Mouse (Mus musculus) embryonic facial prominence, embryonic 10.5 days (tissue): ENCODE results near the gene Tmem110. TPM values are rescaled to one million over a fixed set of nuclear protein-coding genes. Genes with fewer than 3 reads are reported as not detected.

ENCODE experiments used
- DNase-seq: peaks from one replicate; pipeline ENCODE4 v3.0.0-alpha.2; 2017; ENCODE audit warnings: low spot score
- H3K27ac ChIP-seq: fragments of 300-500 bp; sonication (generic); replicated peaks from 2 replicates; pipeline ENCODE4 v1.5.1; 2016; ENCODE audit warnings: mild to moderate bottlenecking
- H3K27me3 ChIP-seq: fragments of 300-500 bp; sonication (generic); replicated peaks from 2 replicates; pipeline ENCODE4 v1.6.1; 2016; ENCODE audit warnings: low read depth, mild to moderate bottlenecking; ENCODE audit not compliant: poor library complexity, severe bottlenecking
- H3K36me3 ChIP-seq: fragments of 300-500 bp; sonication (generic); replicated peaks from 2 replicates; pipeline ENCODE4 v1.6.1; 2016; ENCODE audit warnings: mild to moderate bottlenecking, moderate library complexity
- H3K4me1 ChIP-seq: fragments of 300-500 bp; sonication (generic); 2 replicates; pipeline ENCODE4 v1.6.1; 2016
- H3K4me3 ChIP-seq: fragments of 300-500 bp; sonication (generic); 2 replicates; pipeline ENCODE4 v1.5.1; 2016; ENCODE audit warnings: mild to moderate bottlenecking, moderate library complexity
- H3K9me3 ChIP-seq: fragments of 300-500 bp; sonication (generic); 2 replicates; pipeline ENCODE4 v1.6.1; 2016; ENCODE audit warnings: mild to moderate bottlenecking
- WGBS: fragments of 180-500 bp; shearing (Covaris S2); methylation state at CpG from one replicate; pipeline ENCODE4 v1.1.7; 2016; 5-methylcytosine and 5-hydroxymethylcytosine counted together
- polyA plus RNA-seq: library from polyadenylated mRNA; unstranded; fragments of >200 nt; fragmentation: Nextera tagmentation; extraction: Ambion mirVana; gene quantifications from 2 replicates; pipeline ENCODE4 v1.2.1, GENCODE M21; 2016

Gene Tmem110
- polyA plus RNA-seq, 1 experiment from 2014 or later = 30.2 TPM

DNA sequence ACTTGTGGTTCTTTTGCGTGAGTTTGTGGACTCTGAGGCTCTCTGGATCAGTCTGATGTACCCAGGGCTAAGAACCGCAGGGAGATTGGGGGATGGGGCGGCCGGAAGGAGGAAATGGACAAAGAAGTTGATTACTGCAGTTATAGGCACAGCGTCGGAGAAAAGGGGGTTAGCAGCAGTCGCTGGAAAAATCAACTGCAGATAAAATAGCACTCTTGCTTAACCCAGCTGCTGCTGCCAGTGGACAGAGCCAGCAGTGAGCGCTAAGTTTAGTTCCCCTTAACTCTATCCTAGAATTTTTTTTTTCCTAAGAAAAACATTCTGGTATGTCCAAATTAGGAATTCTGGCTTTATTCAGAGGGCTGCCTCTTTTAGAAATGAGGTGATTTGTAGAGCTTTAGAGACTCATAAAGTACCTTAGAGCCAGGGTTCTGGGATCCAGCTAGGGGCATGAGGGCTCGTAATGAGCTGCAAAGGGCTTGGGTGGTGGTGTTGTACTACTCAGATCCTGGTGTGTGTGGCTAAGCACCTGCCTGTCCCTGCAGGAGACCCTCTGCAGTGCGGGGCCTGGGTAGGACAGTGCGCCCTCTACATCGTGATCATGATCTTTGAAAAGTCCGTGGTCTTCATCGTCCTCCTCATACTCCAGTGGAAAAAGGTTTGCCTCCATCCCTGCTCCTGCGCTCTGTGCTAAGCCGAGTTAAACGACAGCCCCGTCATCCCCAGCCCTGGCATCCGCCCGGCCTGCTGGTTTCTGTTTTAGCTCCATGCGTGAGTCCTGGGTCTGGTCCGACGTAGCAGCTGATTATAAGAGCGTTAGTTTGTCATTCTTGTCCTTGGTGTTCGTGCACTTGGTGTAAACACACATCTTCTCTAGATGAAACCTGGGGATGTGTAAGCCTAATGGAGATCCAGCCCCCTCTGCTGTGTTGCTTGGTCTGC is 45.1 kb downstream of the Tmem110 start:
- H3K4me1 ChIP-seq = peaks cover 20% of the 10 kb centered on the region
- H3K36me3 ChIP-seq = peaks cover 76% of the 10 kb centered on the region
- no peaks in the 10 kb centered on the region for H3K27me3 ChIP-seq
- no peaks in the 10 kb centered on the region for H3K9me3 ChIP-seq
- peak; percentile 34 for DNase-seq
- no peak overlapping the region for H3K4me3 ChIP-seq
- WGBS = 80% methylated on average over 25 of the region's 25 CpGs
- H3K27ac ChIP-seq = peak overlapping the region; percentile 66; the same call in 1 of the 2 replicates

DNA sequence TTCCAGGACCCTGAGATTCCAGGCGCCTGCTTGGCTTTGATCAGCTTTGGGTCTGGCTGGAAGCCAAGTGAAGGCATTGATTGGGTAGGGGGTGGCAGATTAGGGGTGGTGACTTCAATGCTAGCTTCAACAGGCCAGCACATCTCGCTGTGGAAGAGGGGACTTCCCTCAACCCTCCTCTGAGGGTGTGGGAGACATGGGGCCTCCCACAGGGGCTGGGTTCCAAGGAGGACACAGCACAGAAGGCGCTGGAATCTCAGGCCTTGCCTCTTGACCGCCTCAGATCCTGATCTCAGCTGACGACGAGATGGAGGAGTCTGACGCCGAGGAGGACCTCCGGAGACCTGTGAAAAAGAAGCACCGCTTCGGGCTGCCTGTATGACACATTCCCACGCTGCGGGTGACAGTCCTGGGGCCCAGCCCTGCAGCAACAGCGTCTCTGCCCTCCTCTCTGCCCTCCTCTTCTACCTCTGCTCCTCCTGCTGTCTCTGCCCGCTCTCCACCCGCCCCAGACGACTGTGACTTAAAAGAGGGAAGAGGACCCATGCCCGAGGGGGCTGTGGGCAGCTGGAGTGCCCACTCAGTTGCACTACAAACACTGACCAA is 48.8 kb downstream of the Tmem110 start:
- WGBS = 87% methylated on average over 18 of the region's 18 CpGs
- peaks cover 69% of the 10 kb centered on the region for H3K36me3 ChIP-seq
- peaks cover 31% of the 10 kb centered on the region for H3K4me1 ChIP-seq

DNA sequence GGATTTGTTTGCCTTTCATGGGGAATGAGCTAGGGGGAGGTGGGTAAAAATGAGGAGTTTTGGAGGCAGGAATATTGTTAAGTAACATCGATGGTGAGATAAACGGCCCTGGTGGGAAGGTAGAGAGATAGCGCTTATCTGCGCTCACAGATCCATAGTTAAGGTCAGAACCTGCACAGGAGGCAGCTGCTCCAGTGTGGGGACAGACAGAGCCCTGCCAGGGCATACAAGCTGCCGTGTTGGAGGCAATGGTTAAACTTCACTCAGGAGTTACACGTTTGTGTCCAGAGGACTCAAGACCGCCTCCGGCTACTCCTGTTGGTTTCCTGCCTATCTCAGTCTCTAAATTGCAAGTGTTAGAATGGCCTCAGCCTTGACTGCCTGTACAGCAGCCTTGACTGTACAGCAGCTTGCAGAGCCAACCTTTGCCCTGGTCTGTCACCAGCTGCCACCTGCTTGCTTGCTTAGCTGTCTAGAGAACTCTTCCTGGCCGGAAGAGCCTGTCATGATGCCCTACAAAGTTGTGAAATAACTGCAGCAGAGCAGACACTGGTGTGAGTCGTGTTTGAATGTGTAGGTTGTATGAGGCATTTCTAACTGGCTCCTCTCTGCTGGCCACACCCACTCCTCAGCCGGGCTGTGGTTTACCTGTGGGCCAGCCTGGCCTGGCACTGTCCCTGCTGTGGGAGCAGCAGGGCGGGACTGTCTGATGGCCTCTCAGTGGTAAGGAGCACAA is 49.9 kb downstream of the Tmem110 start:
- DNase-seq = no peak
- Histone ChIP-seq H3K36me3 (peaks cover 64% of the 10 kb centered on the region), H3K4me1 (peaks cover 31% of the 10 kb centered on the region), H3K9me3 (no peaks in the 10 kb centered on the region), H3K4me3 (no peak overlapping the region), H3K27ac (no peak overlapping the region), H3K27me3 (no peaks in the 10 kb centered on the region)
- 89% methylated on average over 12 of the region's 12 CpGs for WGBS

More for the DNA sequence above, 48.8 kb downstream of the Tmem110 start:
- Histone ChIP-seq H3K9me3 (no peaks in the 10 kb centered on the region), H3K27ac (no peak overlapping the region), H3K27me3 (no peaks in the 10 kb centered on the region), H3K4me3 (no peak overlapping the region)
- DNase-seq = no peak

DNA sequence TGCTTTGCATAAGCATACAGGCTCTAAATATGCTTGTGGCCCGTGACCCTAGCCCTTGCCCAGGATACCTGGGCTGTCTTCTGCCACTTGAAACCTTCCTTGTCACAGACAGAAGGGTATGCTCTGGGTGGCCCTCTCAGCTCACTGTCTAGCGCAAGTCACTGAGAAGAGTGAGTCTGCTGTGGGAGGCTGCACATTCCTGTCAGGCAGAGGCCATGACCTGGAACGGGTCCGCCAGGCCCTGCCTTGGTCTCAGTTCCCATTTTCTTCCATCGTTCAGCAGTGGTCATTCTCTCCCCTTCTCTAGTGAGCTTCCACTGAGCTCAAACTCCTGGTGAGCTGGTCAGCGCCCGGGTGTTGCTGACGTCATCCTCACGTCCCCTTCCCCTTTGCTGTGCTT is 50.6 kb downstream of the Tmem110 start:
- Histone ChIP-seq H3K9me3 (no peaks in the 10 kb centered on the region), H3K27me3 (no peaks in the 10 kb centered on the region), H3K4me1 (peaks cover 27% of the 10 kb centered on the region; the same call in 1 of the 2 replicates), H3K4me3 (no peak overlapping the region), H3K36me3 (peaks cover 61% of the 10 kb centered on the region), H3K27ac (no peak overlapping the region)
- DNase-seq = no peak
- 81% methylated on average over 9 of the region's 9 CpGs for WGBS

DNA sequence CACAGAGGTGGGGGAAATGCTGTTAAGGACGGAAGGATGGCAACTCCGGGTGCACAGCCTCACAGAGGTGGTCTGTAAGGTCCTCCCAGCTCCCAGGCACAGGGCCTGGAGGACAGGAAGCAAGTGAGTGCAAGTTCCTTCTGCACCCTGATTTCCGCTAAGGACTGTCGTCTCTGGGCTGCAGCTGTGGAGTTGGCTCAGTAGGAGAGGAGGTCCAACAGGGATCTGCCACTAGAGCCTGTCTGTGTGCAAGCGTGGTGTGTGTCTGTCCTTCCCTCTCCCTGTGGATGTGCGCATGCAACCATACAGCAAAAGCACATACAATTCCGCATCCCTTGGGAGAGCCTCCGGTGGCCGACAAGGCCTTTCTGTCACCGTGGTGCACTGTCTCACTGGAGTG is 51.1 kb downstream of the Tmem110 start:
- H3K27me3 ChIP-seq = no peaks in the 10 kb centered on the region
- peaks cover 27% of the 10 kb centered on the region; the same call in 1 of the 2 replicates for H3K4me1 ChIP-seq
- WGBS = 89% methylated on average over 10 of the region's 10 CpGs
- H3K36me3 ChIP-seq = peaks cover 56% of the 10 kb centered on the region
- no peak overlapping the region for H3K4me3 ChIP-seq
- no peaks in the 10 kb centered on the region for H3K9me3 ChIP-seq
- DNase-seq = no peak
- H3K27ac ChIP-seq = no peak overlapping the region

DNA sequence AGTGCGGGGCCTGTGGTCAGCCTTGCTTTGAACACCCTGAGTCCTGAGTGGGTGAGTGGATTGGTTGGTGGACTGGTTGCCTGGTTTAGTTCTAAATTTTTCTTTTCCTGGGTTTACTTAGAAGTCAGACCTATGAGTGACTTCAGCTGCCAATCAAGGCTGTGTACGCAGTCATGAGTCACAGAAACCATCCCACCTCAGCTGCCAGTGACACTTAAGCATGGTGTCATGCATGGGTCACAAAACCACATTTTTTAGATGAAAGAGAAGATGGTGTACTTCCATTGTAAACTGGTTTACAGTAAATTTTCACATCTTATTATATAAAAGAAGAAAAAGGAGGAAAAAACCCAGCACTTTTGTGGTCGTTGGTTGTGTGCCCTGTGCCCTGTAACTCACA is 52.4 kb downstream of the Tmem110 start:
- Histone ChIP-seq H3K36me3 (peaks cover 44% of the 10 kb centered on the region), H3K4me3 (no peak overlapping the region), H3K27ac (no peak overlapping the region), H3K4me1 (peaks cover 29% of the 10 kb centered on the region; the same call in 1 of the 2 replicates), H3K9me3 (no peaks in the 10 kb centered on the region), H3K27me3 (no peaks in the 10 kb centered on the region)
- no peak for DNase-seq
- 91% methylated on average over 3 of the region's 3 CpGs for WGBS

DNA sequence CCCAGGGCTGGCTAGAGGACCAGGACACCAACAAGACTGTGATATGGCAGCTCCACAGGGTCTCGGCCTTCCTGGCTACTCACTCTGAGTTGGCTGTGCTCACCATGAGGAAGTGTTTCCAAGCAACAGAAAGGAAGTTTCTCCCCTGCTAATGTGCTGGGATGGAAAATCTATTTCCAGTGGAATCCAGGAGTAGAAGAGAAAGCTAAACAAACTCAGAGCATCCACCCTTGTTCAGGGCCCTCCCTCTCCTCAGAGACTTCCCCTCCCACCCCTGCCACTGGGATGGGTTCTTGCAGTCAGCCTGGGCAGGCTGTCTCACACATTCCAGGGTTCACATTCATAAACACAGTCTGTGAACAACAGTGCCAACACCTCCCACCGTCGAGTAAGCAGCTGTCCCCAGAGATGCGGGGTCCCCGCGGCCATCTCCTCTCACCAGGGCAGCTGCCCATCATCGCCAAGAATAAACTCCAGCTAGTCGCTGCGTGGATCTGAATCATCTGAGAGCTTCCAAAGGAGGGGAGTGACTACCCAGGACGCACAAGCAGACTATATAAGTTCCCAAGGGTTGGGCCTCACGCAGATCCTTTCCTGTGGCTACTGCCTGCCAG is 53.7 kb downstream of the Tmem110 start, which contains the start of gene Mustn1:
Gene Mustn1 (plus strand): TSS at position 243 of the 614 bp plus-strand sequence.
- H3K36me3 ChIP-seq = peaks cover 31% of the 10 kb centered on the region
- H3K4me3 ChIP-seq = no peak within 1 kb of the TSS
- peak within 1 kb of the TSS; percentile 52 for H3K27ac ChIP-seq
- no peaks in the 10 kb centered on the region for H3K9me3 ChIP-seq
- peaks cover 30% of the 10 kb centered on the region; the same call in 1 of the 2 replicates for H3K4me1 ChIP-seq
- no peak for DNase-seq
- 82% methylated on average over 11 of the region's 11 CpGs for WGBS
- no peaks in the 10 kb centered on the region for H3K27me3 ChIP-seq

DNA sequence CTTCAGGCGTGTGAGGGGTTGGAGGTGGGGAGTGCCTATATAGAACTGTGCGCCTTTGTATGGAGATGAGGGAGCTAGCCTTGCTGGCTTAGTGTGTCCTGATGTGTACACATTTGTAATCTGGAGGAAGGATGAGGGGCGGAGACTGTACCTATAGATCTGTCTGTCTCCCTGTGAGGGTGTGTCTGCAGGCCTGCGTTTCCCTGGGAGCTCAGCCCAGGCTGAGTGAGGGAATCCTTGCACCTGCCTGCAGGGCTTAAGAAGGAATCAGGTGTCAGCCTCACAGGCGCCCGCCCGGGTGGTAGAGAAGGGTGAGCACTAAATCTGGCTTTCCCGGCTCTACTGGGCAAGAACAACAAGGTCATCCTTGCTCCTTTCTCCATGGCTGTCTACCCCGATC is 54.4 kb downstream of the Tmem110 start:
- no peaks in the 10 kb centered on the region for H3K9me3 ChIP-seq
- 60% methylated on average over 9 of the region's 9 CpGs for WGBS
- no peak overlapping the region for H3K27ac ChIP-seq
- H3K27me3 ChIP-seq = no peaks in the 10 kb centered on the region
- H3K4me1 ChIP-seq = peaks cover 30% of the 10 kb centered on the region; the same call in 1 of the 2 replicates
- H3K4me3 ChIP-seq = no peak overlapping the region
- H3K36me3 ChIP-seq = peaks cover 24% of the 10 kb centered on the region
- DNase-seq = peak; percentile 23

DNA sequence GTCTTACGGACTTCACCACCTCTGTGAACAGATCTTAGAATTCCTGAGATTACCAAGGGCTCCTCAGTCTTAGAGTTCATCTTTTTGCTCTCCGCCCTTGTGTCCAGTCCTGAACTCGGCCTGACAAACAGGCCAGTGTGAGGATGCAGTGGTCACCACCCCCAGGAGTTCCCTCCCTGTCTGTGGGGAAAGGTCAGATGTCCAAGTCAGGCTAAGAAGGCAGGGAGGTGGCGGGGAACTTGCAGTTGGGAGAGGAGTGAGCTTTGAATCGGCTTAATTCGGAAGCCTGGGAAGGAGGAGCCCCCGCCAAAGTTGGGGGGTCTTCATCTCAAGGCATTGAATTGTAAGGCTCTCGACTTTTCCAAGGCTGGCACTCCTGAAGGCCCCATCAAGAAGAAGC is 54.9 kb downstream of the Tmem110 start:
- H3K27me3 ChIP-seq = no peaks in the 10 kb centered on the region
- no peak overlapping the region for H3K27ac ChIP-seq
- peaks cover 21% of the 10 kb centered on the region for H3K36me3 ChIP-seq
- H3K4me3 ChIP-seq = no peak overlapping the region
- WGBS = 70% methylated on average over 8 of the region's 8 CpGs
- peaks cover 29% of the 10 kb centered on the region; the same call in 1 of the 2 replicates for H3K4me1 ChIP-seq
- no peak for DNase-seq
- H3K9me3 ChIP-seq = no peaks in the 10 kb centered on the region

DNA sequence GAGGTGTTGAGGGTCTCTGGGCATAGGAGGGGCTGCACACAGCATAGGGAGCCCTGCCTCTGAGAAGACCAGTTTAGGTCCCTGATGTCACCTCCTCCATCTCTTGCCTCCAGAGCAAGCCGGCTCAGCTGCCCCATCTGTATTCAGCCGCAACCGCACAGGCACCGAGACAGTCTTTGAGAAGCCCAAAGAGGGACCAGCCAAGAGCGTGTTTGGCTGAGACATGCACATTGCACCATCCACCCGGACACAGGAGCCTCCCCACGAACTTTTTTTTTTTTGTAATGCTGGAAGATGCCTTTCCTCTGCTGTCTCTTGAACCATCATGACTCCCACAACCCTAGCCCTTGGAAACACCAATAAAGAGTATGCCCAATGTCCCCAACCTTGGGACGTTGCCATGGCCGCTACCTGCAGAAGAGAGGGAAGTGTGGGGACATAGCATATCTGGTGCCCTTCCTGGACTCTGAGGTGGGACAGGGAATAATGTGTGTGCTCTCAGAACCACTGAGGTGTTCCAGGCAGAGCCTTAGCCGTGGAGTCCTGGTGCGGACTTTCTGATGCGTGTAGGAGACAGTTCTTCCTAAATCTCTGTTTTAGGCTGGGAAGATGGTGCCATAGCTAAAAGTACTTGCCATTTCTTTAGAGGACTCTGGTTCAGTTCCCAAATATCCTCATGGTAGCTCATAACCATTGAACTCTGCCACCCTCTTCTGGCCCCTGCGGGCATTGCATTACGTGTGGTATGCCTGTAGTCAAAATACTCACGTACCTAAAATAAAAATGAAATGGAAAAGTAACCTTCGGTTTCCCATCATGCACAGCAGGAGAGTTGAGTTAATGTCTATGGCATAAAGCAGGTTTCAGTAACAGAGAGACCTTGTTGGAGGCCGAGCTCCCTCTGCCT is 55.7 kb downstream of the Tmem110 start:
- no peak overlapping the region for H3K27ac ChIP-seq
- peaks cover 13% of the 10 kb centered on the region for H3K36me3 ChIP-seq
- DNase-seq = peak; percentile 44
- 85% methylated on average over 17 of the region's 17 CpGs for WGBS
- H3K4me1 ChIP-seq = peaks cover 21% of the 10 kb centered on the region; the same call in 1 of the 2 replicates
- H3K4me3 ChIP-seq = no peak overlapping the region
- H3K27me3 ChIP-seq = no peaks in the 10 kb centered on the region
- no peaks in the 10 kb centered on the region for H3K9me3 ChIP-seq

DNA sequence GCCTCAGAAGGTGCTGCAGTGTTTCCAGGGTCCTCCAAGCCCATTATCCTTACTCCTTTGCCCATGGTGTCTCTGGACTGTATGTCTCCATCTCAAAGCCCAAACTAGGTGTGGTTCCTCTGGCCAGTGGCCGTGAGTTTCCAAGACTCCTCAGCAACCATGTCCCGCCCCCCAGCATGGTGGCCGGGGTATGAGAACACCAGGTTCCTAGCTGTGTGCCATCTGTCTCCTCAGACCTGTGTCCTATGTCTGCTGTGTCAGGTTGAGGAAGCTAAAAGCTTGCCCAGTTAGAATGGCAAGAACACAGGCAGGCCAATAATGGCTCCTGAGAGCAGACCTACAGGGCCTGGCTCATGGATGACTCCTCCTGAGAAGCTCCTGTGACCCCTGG is 56.3 kb downstream of the Tmem110 start:
- Histone ChIP-seq H3K27ac (no peak overlapping the region), H3K36me3 (peaks cover 7% of the 10 kb centered on the region; the same call in 1 of the 2 replicates), H3K27me3 (no peaks in the 10 kb centered on the region), H3K9me3 (no peaks in the 10 kb centered on the region), H3K4me3 (no peak overlapping the region), H3K4me1 (peaks cover 21% of the 10 kb centered on the region; the same call in 1 of the 2 replicates)
- no peak for DNase-seq
- WGBS = 90% methylated on average over 3 of the region's 3 CpGs
